Mouse (Mus musculus): ENCODE measurements around the gene Eif1.
"Not testable (repeated sequence)": the region's sequence is repeated elsewhere in the genome, so short reads cannot be mapped to it uniquely, and the experiment has no call there.

Gene Eif1

DNA sequence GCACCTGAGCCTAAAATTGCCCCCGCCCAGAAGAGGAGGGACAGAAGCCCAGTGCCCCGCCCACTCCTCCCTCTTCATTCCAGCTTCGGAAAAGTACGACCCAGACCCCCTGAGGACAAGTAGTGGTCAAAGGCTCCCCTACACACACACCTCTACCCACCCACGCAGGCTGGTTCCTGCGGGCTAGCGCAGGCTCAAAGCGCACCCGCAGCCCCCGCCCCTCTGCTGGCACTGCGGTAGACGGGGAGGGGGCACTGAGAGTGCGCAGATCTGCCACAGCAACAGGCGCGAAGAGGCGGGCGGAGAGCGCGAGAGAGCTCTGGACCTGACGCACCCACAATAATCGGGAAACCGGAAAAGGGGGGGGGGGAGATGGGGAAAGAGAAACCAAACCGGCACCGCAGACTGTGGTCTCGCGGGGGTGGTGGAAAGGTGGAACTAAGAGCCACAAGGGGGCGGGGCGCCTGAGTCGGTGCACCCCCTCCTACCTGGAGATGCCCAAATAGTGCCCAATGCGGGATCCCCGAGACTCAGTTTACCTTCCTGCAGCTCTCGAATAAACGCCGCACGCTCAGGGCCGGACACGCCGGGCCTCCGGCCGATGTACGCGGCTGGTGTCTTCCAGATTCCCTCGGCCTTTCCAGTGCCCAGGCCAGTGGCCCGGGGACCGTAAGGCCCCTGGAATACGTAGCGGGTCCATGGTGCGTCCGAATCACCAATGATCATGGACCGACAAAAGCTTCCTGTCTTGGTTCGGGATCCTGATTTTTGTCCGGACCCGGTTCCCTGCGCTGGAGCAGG is 35.7 kb downstream of the Eif1 start:
- no peak for DNase-seq (ENCODE audit: low read depth)

- DNase-seq (ENCODE audit: low read depth) = no peak
Measured at GRCm38 (mm10) chr11:100355972-100356818, 36.5 kb downstream of the Eif1 start, which contains the start of gene Hap1. TSS of gene Hap1 (minus strand) at chr11:100356128.

DNA sequence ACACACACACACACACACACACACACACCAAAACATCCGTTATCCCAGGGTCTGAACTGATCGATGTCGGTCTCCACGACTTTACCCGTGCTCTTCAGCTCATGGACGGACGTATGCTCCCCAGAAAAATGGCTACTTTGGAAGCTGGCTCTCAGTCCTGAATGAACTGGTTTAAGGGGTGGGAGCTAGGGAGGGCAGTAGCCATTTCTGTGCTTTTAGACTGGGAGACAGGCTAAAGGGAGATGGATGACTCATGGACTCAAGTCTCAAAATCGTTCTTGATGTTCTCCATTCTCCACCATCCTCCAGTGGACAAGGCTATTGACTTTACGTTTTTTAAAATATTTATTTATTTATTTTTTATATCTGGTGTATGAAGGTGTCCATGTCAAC is 37.1 kb downstream of the Eif1 start:
- no peak for DNase-seq (ENCODE audit: low read depth)

- peak; percentile 9 for DNase-seq (ENCODE audit: low read depth)
Measured at GRCm38 (mm10) chr11:100357408-100357807, 37.7 kb downstream of the Eif1 start.

- no peak for DNase-seq (ENCODE audit: low read depth)
Measured at GRCm38 (mm10) chr11:100360175-100360574, 40.5 kb downstream of the Eif1 start.

- not testable (repeated sequence) for DNase-seq (ENCODE audit: low read depth)
Measured at GRCm38 (mm10) chr11:100361059-100361458, 41.4 kb downstream of the Eif1 start.

DNA sequence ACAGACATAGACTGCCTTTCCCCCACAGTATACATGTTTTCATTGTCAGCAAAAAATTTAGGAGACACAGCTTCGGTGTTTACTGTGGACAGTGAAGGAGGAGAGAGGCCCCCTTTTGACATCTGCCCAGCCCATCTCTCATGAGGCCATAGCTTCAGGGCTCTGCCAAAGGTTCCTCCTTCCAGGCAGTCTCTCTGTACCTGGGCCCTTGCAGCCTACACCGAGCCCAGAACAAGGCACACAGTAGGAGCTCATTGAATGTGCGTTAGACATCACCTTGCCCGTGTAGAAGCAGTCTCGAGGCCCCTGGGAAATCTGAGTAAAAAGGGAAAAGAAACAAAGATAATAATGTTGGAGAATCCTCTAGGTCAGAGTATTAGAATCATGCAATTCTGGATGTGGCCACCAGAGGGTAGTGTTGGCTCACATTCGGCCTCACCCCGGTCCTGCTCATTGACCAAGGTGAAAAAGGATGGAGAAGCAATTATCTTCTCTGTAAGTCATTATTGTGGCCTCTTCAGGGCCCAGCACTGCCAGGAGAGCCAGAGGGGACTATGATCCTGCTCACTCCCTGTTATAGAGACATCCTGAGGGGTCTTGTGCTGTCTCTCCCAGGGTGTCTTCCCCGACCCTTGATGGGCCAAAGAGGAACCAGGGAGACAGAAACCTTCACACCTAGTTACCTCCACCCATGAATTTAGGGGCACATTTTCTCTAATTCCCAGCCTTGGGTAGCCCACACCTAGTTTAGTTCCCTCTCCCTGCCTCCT is 42.7 kb downstream of the Eif1 start:
- DNase-seq (ENCODE audit: low read depth) = peak; percentile 67

DNA sequence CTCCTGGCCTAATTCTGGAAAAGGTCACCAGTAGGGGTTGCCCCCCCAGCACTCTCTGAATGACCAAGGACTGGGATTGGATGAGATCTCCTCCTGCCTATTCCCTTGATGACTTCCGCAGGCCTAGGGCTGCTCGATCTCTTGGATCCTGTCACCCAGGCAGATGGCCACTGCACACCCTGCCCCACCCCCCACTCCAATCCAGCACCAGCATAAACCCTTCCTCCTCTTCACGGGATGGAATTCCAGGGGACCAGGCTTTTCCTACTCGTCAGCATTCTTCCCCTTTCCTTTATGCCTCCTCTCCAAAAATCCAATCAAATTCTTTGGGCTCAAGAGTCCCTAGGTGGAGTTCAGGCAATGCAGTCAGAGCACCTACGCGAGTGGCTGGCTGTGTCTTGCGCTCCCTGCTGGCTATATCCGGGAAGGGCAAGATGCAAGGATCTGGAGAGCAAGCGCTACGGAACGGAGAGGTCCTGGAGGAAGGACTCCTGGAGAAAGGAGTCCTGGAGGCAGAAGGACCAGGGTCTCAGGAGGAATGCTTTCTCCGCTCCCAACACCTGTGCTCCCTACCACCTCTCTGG is 43.4 kb downstream of the Eif1 start:
- peak; percentile 43 for DNase-seq (ENCODE audit: low read depth)

GRCm38 (mm10) chr11:100369145-100369544 is 49.5 kb downstream of the Eif1 start:
- no peak for DNase-seq (ENCODE audit: low read depth)

DNA sequence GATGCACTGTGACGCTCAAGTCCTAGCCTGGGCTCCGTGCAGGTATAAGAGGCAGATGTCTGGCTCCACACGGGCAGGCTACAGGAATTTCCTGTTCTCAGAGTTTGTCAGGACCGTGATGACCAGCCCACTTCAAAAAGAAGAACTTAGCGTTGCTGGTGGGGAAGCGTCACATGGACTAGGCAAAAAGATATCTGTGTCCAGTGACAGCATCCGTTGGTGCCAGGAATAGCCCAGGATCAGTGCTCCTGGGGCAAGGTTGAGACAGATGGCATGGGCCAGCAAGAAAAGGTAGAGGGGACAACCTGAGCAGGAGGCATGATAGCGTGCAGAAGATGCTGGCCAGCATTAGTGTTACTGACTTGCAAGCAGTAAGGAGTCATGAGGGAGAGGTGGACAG is 50.1 kb downstream of the Eif1 start:
- DNase-seq (ENCODE audit: low read depth) = no peak

Measured in 416B (cell line).